Mouse (Mus musculus) layer of hippocampus, postnatal 14 days (tissue): Measurements from ENCODE around the gene Nos1ap. TPM values are rescaled to one million over a fixed set of nuclear protein-coding genes. Genes with fewer than 3 reads are reported as not detected.

Experiments used
- DNase-seq, 2 experiments: peaks; one replicate each; pipeline ENCODE4 v3.0.0; 2021 to 2022; ENCODE audit warnings: low spot score in 2 of 2, mixed read lengths in 1 of 2
- total RNA-seq, 2 experiments: library from RNA; stranded (reverse); gene quantifications; 2 replicates each; pipeline ENCODE4 v1.2.3; 2021

Nos1ap gene
- total RNA-seq, 2 experiments from 2014 or later = 127 to 160 TPM

DNA sequence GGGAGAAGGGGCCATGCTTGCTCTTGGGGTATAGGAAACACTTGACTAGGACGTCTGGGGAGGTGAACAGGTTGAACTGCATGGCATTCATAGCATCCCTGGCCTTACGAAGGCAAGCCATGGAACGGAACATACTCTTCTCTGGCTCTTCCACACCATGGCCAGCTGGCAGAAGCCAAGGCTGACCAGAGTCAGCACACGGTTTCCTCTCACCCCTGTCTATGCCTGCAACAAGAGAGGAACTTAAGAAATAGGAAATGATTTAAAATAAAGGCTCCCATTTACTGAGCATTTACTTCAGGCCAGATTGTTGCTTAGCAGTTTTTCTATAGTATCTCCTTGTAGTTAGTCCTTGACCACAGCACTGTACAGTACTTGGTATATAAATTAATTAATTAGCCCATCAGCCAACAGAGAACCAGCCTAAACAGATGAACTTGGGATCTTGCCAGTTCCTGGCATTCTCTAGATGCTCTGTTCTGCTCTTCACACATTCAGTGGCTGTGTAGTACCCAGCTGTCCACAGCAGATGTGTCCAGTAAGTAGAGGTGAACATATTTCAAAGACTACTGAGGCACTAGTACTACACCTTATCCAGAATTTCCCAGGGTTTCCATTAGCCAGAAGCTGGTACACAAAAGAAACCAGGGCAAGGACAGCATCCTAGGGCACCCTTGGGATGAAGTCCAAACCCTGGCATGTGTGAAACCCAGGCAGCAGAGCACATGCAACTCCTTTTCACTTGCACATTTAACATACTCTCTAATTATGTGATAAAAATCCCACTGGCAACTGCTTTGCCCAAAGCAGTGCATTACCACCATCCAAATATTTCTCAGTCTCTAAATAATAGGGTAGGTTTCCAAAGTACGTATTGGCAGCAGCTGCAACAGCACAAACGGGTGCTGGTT, 123.3 kb downstream of the Nos1ap start:
- DNase-seq = no peak

DNA sequence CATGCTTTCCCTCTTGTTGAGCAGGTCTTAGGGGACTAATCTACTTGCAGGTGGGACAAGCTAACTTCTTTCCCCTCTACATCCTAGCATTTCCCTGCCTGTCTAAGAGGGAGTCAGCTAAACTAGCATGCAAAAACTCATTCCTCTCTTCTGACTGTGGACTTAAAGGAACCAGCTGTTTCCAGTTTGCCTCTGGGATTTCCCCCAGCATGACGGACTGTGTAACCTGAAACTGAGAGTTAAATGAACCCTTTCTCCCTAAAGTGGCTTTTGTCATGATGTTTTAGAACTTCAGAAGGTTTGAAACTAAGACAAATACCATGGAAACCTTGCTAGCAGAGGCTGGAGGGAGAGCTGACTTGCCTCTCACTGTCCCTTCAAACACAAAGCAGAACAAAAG, 127.5 kb downstream of the Nos1ap start:
- DNase-seq = no peak

DNA sequence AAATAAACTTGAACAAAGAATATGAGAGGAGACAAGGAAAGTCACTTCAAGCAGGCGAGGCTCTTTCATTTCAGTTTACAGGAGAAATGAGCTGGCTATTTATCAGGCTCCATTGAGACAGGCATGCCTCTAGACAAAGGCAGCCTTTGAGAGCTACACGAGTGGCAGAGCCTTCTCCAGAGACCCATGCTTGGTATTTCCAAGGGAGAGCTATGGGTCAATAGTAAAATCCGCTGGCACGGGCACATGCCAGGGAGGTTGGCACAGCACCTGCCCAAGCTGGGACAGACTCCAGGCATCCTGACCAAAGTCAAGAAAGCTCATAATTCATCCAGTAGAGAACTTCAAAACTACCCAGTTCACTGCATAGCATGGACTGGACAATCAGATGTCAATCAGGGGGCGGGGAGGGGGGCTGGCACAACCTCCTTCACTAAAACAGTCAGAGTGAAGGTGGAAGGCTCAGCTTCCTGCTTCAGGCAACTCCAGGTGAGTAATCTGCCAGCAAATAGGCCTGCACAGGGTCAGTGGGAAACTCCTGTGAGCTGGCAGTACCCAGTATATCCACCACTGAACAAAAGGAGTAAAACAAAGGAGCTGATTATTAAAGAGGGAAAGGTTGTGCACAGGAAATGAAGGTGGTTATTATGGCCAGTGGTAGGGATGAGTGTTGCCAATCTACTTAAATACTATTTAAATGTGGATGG, 129.6 kb downstream of the Nos1ap start:
- DNase-seq = peak in 1 of 2 experiments; percentile 69

DNA sequence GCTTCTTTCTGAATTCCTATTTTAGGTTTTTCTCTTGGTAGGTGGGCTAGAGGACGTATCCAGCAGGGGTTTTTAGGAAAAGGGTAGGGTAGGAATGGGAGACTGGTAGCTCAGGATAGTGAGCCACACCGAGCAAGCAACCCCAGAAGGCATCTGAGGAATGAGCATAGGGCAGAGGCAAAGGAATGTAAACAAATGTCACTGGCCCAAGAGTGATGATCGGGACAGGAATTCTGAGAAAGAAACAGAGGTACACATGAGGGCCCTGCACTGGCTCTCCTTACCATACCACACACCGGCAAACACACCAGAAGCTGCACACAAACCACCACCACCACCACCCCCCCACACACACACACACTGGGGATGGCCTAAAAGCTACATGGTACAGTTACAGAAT, 132.0 kb downstream of the Nos1ap start:
- DNase-seq = no peak

DNA sequence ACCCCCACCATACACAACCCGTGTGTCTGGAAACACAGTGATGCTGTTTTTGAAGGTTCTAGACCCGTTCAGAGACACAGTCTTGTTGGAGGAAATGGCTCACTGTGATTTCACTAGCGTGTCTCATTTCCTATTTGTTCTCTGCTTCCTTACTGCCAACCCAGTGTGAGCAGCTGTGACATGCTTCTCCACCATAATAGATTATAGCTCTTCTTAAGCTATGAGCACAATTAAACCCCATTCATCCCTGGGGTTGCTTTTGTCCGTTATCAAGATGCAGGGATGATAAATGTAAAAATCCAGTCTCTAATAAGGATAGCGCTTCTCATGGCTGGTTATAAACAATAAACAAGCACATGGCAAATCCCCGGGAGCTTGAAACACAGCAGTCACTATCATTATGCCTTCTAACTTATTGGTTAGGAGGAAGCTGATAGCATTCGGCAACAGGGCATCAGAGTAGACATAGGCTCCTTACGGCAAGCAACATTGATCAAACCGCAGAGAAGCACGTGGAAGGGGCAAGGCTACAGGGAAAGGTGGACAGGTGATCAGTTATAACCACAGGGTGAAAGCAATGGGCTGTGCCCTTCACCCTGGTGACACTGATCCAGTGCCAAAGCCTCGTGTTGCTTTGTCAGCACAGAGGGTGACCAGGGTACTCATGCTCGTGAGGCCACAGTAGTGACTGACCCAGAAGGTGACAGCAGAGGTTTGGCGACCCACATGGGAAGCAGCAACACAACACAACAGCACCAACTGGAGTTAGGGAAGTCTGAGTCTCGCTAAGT, 133.6 kb downstream of the Nos1ap start:
- no peak for DNase-seq

DNA sequence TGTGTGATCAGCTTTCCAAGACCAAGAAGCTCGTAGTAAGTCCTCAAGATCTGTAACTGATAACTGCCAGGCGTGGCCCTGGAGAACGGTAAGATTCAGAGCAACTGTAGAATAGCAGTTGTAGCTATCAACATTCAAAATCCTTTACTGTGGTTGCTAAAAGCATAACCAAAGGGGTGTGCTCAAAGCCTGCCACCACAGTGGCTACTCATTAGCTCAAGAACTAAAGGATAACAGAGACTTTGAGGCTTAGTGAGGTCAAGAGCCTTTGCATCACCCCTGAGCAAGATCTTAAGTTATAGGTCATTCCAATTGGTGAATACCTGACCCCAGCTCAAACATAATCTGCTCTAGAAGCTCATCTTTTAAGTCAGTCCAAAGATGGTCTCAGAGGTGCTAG, 134.3 kb downstream of the Nos1ap start:
- no peak for DNase-seq

DNA sequence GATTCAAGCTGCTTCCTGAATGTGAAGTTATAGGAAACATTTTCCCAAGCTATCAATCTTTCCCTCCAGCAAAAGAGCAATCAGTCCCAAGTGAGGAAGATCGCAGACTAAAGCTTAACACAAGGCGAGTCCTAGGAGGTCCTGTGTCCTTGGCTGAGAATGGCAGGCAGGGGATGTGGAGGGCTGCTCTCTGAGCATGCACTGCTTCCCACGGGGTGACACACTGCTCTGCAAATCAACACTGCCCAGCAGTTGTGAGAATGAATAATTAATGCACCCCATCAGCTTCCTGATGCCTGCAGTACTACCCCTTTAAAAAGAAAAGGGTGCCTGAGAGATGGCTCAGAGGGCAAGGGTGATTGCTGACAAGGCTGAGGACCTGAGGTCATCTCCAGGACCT, 136.2 kb downstream of the Nos1ap start:
- no peak for DNase-seq

DNA sequence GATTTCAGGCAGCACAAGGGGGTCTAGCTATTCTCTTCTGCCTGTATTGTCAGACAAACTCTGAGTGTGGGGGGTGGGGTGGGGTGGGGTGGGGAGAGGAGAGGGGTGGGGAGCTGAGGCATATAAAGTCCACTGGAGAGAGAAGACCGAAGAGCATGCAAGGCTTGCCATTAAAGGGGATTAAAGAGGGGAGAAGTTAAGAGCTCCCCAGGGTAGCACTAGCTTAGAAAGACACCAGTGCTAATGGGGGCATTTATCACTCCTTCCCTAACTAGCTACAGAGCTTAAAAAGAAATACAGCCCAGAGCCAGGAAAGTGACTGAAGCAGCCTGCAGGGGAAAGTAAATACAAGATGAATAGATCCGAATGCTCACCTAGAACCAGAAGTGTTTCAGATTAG, 141.4 kb downstream of the Nos1ap start:
- DNase-seq = no peak

DNA sequence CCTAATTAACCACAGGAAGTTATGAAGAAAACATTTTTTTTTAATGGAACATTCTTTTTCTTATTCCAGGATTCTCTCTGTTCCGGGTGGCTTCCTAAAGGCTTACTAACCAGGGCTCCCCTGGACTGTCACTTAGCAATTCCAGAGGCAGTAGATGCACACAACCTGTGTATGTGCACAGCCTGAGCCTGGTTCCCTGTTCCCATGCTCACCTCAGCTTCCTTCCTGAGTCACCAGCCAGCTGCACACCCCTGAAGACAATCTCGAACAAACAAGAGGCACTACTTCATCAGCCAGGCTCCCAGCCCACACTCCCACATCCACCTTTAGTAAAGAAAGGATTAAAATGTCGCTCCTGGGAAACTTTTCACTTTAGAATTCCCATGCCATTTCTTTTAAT, 144.2 kb downstream of the Nos1ap start:
- DNase-seq = no peak

DNA sequence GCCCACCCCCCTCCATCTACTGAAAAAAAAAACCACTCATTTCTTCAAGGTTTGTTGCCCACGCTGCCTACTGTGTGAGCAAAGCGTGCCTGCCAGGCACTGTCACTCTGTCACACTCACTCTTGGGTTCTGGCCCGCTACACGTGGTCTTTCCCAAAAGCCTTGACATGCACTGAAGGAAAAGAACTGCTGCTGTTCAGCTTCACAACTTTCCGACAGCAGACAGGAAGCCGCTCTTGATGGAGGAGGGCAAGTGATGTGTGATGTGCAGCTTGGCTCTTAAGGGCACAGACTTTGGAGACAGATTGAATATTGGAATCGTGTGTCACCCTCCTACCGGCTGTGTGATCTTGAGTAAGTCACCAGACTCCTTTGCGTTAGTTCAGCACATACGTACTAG, 149.3 kb downstream of the Nos1ap start:
- no peak for DNase-seq

DNA sequence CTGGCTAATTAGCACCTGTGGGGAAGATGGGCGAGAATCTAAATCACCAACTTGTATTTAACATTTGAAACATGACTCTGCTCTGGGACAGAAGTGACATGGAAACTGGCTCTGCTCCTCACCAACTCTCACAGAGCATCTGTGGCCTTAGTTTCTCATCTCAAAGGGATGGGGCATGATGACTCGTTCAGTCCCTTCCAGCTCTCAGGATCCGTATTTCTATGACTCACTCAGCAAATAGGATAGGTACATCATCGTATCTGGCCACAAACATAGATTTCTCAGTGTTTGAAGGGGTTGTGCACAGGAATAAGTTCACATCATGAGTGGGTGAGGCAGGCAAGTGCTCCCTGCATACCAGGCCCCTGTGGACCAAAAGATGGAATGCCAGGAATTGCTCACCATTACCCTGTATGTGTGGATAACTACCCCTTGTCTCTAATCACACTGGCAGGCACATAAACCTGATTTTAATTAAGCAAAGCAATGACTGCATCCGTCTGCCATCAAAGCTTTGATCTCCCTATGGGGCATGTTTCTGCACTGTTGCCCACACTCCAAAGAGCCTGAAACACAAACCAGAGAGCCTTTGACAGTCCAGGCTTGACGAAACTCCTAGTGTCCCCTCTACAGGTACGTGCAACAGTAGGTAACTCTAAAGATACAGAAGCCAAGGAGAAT, 151.1 kb downstream of the Nos1ap start:
- DNase-seq = no peak

DNA sequence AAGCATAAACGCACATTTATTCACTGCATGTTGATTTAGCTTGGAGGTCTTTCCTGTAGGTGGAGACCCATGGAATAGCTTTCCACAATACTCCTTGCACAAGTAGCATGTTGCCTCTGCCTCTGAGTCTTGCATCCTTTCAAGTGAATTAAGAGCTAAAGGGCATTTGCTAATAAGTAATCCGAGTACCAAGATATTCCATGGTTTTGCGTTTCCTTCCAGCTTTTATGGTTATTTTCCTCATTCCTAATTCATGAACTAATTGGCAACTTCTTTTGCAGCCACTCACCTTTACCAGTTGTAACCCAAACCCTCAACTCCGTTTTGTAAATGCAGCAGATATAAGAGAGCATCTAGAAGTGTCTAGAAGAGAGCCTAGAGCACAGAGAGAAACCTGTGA, 155.5 kb downstream of the Nos1ap start:
- no peak for DNase-seq

DNA sequence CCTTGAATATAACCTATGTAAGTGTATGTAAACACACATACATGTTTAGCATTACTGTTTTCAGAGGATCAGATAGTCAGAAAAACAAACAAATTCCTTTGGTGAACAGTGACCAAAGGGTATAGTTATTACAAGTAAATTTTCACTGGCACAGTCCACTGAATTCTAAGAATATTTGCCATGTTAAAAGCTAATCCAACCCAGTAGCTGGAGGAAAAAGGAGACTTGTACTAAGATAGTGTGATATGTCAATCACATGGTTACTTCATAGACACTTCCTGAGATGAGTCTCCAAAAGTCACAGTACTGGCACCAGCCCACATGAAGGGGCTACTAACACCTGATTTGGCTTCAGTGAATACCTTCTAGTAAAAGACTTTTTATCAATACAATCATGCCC, 156.0 kb downstream of the Nos1ap start:
- DNase-seq = no peak

DNA sequence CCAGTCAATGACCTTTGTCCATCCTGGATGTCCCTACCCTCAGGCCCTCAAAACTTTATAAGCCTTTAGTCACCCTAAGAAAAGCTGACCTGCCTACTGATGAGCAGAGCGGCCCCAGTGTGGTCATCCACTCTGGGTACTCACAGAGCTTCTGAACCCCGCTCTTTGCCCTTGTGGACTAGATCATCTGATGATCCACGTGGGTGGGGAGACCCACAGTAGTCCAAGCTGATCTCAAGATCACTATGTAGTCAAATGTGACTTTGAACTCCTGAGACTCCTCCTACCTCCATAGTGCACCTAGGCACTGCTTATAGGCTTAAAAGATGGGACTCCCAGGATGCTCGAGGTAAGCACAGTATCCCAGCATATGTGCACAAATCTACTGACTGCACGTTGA, 157.4 kb downstream of the Nos1ap start:
- no peak for DNase-seq

DNA sequence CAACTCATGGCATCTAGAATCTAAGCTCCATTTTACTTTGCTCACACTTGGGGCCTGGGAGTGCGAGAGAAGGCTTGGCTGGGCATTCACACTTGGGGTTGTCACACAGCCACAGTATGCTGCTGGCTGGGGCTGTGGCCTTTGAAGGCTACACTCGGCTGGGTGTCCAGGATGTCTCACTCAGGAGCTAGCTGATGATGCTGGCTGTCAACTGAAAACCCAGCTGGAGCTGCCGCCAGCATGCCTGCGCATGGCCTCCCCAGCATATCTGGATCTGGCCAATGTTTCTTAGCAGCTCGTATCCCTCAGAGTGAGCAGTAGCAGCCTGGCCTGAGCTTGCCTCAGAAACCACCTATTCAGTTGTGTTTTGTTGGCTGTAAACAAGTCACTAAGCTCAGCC, 158.3 kb downstream of the Nos1ap start:
- no peak for DNase-seq

DNA sequence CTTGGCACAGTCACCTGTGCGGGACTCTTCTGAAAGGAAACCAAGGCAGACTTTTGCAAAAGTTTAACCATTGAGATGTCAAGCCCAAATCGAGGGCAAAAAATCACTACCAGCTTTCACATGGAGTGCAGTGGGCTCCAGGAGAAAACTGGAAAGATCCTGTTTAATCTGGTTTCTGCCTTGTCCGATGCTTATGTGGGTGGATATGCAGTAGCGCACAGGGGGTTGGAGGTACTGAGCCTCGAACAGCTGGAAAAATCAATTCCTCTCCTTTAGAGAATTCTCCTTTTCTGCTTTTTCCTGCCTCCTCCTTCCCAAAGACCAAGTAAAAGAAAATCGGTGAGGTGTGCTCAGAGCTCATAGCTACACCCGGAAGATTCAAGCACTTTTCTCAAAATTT, 159.0 kb downstream of the Nos1ap start:
- DNase-seq = no peak

DNA sequence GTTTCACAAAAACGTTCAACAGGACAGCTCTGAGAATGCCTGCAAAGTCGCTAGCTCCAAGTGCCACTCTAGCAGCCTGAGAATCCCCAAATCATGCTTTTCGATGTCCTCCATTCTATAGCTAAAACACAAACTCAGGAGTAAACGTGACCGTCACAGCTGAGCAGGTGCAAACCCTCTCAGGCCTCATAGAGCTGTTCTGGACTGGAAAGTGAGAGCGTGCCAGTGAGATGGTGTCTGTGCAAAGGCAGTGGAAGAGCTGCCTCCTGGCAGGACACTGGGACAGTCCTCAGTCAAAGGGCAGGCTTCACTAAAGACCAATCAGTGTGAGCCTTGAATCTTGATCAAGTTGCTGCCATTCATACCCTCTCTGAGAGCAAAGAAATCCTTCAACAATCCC, 160.0 kb downstream of the Nos1ap start:
- DNase-seq = no peak

DNA sequence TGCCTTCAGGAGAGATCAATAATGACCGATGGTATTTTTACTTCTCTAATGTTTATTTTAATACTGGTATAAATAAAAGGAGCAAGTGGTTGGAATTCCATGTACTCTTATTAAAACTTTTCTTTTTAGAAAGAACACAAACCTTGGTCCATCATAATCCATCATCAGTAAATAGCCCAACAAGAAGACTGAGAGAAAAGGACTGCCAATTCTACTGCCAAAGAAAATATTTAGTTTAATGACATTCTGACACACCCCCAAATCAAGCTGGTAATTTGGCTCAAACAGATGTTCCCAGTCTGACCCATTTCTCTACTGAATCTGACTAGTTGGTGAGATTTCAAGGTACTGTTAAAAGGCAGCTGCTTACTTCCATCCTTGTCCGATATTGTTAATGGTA, 161.5 kb downstream of the Nos1ap start:
- no peak for DNase-seq

DNA sequence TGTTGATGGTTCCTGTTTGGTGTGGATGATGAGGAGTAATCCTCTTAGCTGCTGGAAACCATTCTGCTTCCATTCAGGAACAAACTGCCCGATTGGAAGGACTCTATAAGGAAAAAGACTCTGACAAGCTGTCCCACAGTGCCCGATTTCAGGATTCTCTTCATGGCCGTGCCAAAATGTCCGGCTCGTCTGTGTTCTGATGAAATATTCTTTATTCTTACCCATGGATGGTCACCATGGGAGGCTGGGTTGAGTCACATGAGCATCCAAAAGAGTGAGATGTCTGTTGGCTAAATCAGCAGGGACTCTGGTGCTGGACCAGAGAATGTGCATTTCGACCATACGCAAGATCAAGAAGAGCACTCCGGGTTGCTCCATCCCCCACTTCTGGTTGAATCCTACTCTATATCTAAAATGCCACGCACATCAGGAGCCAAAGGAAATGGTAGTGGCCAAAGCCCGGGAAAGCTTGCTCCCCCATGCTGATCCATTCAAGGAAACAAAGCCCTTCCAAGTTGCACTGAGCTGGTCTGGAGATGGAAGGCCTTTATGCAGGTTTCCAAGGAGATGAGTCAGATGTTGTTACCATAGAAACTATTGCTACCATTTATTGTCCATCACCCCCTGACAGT, 165.3 kb downstream of the Nos1ap start:
- peak in 1 of 2 experiments; percentile 24 for DNase-seq

DNA sequence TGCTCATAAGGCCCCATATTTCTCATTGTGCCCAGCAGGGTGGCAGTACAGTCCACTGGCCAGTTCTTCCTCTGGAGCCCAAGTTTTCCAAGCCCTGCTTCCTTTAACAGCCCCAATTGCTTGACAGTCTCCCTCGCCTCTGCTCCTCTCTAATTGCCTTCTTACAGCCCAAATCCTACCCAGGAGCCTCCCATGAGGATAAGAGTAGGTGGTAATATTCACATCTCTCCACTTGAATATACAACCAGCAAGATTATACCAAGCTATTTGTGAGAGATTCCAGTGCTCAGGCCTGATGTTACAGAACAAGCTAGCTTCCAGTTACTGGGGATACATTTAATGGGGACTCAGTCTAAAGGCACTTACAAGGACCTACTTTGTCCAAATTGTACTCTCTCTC, 166.6 kb downstream of the Nos1ap start:
- DNase-seq = no peak

DNA sequence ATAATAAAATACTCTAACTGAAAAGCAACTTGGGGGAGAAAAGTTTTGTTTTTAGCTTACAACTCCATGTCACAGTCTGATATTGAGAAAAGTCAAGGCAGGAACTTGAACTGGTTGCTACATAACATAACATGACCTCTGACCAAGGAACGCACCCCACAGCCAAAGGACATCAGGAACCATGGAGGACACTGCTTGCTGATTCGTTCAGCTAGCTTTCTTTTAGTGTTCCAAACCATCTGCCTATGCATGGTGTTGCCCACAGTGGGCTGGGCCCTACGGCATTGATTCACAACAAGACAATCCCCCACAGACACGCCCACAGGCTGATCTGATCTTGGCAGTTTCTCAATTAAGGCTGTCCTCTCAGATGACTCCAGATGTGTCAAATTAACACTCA, 167.5 kb downstream of the Nos1ap start:
- no peak for DNase-seq
